Mouse (Mus musculus): ENCODE measurements around the gene Sh3gl3. TPM values are rescaled to one million over a fixed set of nuclear protein-coding genes. Genes with fewer than 3 reads are reported as not detected.

The Sh3gl3 gene
- polyA plus RNA-seq, 1 experiment from 2014 or later: 3.6 TPM

DNA sequence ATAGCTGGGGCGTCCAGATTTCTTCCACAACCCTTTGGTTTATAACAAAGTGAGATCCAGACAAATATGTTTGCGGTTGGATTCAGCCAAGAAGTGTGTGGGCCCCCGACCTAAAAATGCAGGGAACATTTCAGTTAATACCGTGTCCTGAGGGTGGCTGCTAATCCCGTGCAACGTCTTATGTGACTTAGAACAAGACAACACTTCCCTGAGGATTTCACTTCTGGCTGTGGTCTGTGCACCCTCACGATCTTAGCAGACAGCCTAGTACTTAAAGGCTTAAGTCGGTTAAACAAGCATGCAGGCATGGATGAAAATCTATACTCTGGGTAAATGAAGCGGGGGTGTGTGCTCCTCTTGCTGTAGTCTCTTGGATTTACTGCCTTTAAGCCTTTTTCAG is 164.5 kb downstream of the Sh3gl3 start:
- Histone ChIP-seq H3K27me3 (ENCODE audit: insufficient read depth, low read length) (peaks cover 49% of the 10 kb centered on the region), H3K36me3 (ENCODE audit: insufficient read depth) (no peaks in the 10 kb centered on the region), H3K4me1 (ENCODE audit: insufficient read depth) (no peaks in the 10 kb centered on the region), H3K4me2 (no peak overlapping the region), H3K9me3 (ENCODE audit: low read depth, low read length) (no peaks in the 10 kb centered on the region), H3K9ac (no peak overlapping the region), H3K4me3 (ENCODE audit: low read depth, low read length) (no peak overlapping the region), H3K27ac (ENCODE audit: low read depth) (no peak overlapping the region)
- whole genome bisulfite sequencing: 82% methylated on average over 9 of the region's 9 CpGs
- no peak for TF ChIP-seq CTCF (IDR thresholded peaks at IDR 0.05; ENCODE audit: low read depth)
- ATAC-seq (ENCODE audit: insufficient read depth) (no peak), DNase-seq (no peak)

DNA sequence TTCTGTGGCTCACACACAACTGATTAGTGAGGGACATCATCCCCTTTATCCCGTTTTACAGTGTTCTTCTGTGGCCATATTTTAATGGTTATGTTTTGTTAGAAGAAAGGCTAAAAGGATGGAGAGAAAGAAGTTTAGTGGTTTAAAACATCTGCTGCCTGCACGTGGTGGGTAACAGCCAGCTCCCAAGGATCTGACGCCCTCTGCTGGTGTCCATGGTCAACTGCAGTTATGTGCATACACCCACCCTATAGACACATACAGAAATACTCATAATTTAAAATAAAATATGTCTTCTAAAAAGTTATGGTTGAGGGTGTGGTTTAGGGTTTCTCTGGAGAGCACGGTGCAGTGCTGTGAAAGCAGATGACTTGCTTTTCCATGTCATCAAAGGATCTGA is 164.9 kb downstream of the Sh3gl3 start:
- Histone ChIP-seq H3K27ac (ENCODE audit: low read depth) (no peak overlapping the region), H3K4me3 (ENCODE audit: low read depth, low read length) (no peak overlapping the region), H3K36me3 (ENCODE audit: insufficient read depth) (no peaks in the 10 kb centered on the region), H3K9ac (no peak overlapping the region), H3K4me1 (ENCODE audit: insufficient read depth) (no peaks in the 10 kb centered on the region), H3K27me3 (ENCODE audit: insufficient read depth, low read length) (peaks cover 49% of the 10 kb centered on the region), H3K9me3 (ENCODE audit: low read depth, low read length) (no peaks in the 10 kb centered on the region), H3K4me2 (no peak overlapping the region)
- DNase-seq: no peak
- no peak for ATAC-seq (ENCODE audit: insufficient read depth)
- TF ChIP-seq CTCF (IDR thresholded peaks at IDR 0.05; ENCODE audit: low read depth): peak; percentile 35
- 75% methylated on average over 4 of the region's 4 CpGs for WGBS

DNA sequence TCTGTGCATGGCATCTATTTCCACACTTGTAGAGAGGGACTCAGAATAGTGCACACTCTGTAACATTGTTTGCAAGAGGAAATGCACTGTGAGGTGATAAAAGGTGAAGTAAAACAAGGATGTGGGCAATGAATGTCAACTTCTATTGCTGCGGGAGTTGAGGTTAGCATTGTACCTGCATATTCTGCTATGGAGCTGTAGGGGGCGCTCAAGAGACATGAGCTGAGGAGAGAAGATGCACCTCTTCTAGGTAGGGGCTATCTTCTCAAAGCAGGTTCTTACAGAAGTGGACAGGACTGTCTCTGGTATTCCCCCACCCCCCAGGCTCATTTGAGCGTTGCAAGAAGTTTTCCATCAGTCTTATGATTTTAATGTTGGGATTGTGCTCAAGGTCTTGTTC is 165.6 kb downstream of the Sh3gl3 start:
- peak; percentile 68 for TF ChIP-seq CTCF (IDR thresholded peaks at IDR 0.05; ENCODE audit: low read depth)

DNA sequence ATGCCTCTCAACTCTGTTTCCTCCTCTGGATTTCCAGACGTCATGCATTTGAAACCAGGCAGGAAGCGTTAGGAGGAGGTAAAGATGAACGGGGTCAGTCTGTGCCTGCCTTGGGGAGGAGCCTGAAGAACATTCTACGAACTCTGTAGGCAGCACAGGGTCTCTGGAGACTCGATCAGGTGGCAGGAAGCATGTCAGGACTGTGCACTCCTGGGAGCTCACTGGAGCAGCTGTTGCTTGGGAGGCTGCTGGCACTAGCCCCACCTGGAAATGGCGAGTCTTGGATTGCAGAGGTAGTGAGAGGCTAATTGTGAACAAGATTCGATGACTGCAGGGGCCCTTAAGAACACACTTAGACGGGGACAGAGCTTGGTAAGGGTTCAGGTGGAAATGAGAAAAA is 167.8 kb downstream of the Sh3gl3 start:
- no peak overlapping the region for H3K9ac ChIP-seq
- no peaks in the 10 kb centered on the region for H3K9me3 ChIP-seq (ENCODE audit: low read depth, low read length)
- peaks cover 21% of the 10 kb centered on the region for H3K27me3 ChIP-seq (ENCODE audit: insufficient read depth, low read length)
- no peaks in the 10 kb centered on the region for H3K36me3 ChIP-seq (ENCODE audit: insufficient read depth)
- no peaks in the 10 kb centered on the region for H3K4me1 ChIP-seq (ENCODE audit: insufficient read depth)
- no peak overlapping the region for H3K4me3 ChIP-seq (ENCODE audit: low read depth, low read length)
- DNase-seq (no peak), ATAC-seq (ENCODE audit: insufficient read depth) (no peak)
- no peak for TF ChIP-seq CTCF (IDR thresholded peaks at IDR 0.05; ENCODE audit: low read depth)
- 32% methylated on average over 8 of the region's 8 CpGs for WGBS
- no peak overlapping the region for H3K4me2 ChIP-seq
- no peak overlapping the region for H3K27ac ChIP-seq (ENCODE audit: low read depth)

More for the DNA sequence above, 165.6 kb downstream of the Sh3gl3 start:
- H3K4me2 ChIP-seq: no peak overlapping the region
- peaks cover 44% of the 10 kb centered on the region for H3K27me3 ChIP-seq (ENCODE audit: insufficient read depth, low read length)
- H3K27ac ChIP-seq (ENCODE audit: low read depth): no peak overlapping the region
- WGBS: 50% methylated on average over 3 of the region's 3 CpGs
- ATAC-seq (ENCODE audit: insufficient read depth) (no peak), DNase-seq (peak; percentile 38)
- no peaks in the 10 kb centered on the region for H3K4me1 ChIP-seq (ENCODE audit: insufficient read depth)
- H3K9me3 ChIP-seq (ENCODE audit: low read depth, low read length): no peaks in the 10 kb centered on the region
- H3K36me3 ChIP-seq (ENCODE audit: insufficient read depth): no peaks in the 10 kb centered on the region
- H3K9ac ChIP-seq: no peak overlapping the region
- H3K4me3 ChIP-seq (ENCODE audit: low read depth, low read length): no peak overlapping the region

DNA sequence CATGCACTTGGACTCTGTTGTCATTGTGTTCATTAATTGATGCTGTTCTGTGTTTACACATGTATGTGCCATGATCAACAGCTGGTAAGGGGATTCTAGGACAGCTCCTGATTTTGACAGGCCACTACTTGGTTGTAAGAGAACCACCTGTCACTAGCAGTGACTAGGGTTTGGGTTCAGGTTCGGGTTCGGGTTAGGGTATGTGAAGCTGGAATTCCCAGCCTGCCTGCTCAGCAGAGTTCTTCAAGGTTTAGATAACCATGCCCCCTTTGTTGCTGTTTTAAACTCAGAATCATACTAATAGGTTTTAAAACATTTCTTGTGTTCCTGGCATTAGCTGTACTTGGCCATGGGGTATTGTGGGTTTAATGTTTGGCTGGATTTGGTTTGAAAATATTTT is 173.1 kb downstream of the Sh3gl3 start:
- Histone ChIP-seq H3K27me3 (ENCODE audit: insufficient read depth, low read length) (no peaks in the 10 kb centered on the region), H3K36me3 (ENCODE audit: insufficient read depth) (no peaks in the 10 kb centered on the region), H3K9ac (no peak overlapping the region), H3K4me1 (ENCODE audit: insufficient read depth) (no peaks in the 10 kb centered on the region), H3K4me3 (ENCODE audit: low read depth, low read length) (no peak overlapping the region), H3K4me2 (no peak overlapping the region), H3K9me3 (ENCODE audit: low read depth, low read length) (no peaks in the 10 kb centered on the region), H3K27ac (ENCODE audit: low read depth) (no peak overlapping the region)
- no peak for TF ChIP-seq CTCF (IDR thresholded peaks at IDR 0.05; ENCODE audit: low read depth)
- DNase-seq (no peak), ATAC-seq (ENCODE audit: insufficient read depth) (no peak)
- 41% methylated on average over 2 of the region's 2 CpGs for WGBS

DNA sequence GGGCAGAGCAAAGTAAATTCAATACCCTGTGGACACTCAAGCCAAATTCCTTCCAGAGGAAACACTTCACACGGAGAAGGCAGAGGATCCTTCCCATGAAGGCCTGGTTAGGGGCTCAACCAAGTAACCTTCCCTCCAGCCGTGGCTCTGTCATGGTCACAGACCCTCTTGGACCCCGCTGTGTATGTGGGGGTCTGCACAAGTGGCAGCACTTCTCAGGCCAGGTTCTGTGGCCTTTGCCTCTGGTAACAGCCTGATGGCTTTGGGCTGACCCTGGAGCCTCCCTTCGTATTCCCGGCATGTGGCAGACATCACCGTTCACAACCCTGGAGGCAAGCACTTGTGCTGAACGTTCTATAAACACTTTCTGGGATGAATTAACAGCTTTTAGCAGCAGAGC is 176.2 kb downstream of the Sh3gl3 start:
- no peak overlapping the region for H3K4me3 ChIP-seq (ENCODE audit: low read depth, low read length)
- H3K36me3 ChIP-seq (ENCODE audit: insufficient read depth): no peaks in the 10 kb centered on the region
- WGBS: 46% methylated on average over 7 of the region's 7 CpGs
- no peak overlapping the region for H3K9ac ChIP-seq
- H3K4me1 ChIP-seq (ENCODE audit: insufficient read depth): 0 out of 2 replicates have a peak, but pooled peaks cover 2% of the 10 kb centered on the region
- TF ChIP-seq CTCF (IDR thresholded peaks at IDR 0.05; ENCODE audit: low read depth): no peak
- ATAC-seq (ENCODE audit: insufficient read depth) (no peak), DNase-seq (no peak)
- H3K9me3 ChIP-seq (ENCODE audit: low read depth, low read length): no peaks in the 10 kb centered on the region
- no peak overlapping the region for H3K4me2 ChIP-seq
- no peaks in the 10 kb centered on the region for H3K27me3 ChIP-seq (ENCODE audit: insufficient read depth, low read length)
- H3K27ac ChIP-seq (ENCODE audit: low read depth): no peak overlapping the region

DNA sequence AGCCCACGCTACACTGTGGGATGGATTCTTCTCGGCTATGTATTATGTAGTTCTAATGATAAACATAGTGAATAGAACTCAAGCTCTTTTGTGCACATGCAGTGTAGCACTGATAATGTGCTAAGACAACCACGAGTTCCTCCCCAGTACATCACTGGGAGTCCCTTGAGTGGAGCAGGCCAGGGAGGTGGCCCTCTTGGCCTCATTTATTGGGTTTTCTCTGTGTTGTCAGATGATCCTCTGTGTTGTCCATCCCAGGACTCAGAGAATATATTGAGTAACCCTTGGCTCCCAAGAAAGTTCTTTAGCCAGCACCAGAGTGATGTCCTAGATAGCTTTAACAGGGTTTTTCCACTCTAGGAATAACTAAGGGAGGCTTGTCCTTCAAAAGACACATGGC is 176.8 kb downstream of the Sh3gl3 start:
- 77% methylated on average over 3 of the region's 3 CpGs for WGBS
- Histone ChIP-seq H3K36me3 (ENCODE audit: insufficient read depth) (no peaks in the 10 kb centered on the region), H3K9ac (no peak overlapping the region), H3K9me3 (ENCODE audit: low read depth, low read length) (no peaks in the 10 kb centered on the region), H3K4me3 (ENCODE audit: low read depth, low read length) (no peak overlapping the region), H3K4me2 (no peak overlapping the region), H3K27me3 (ENCODE audit: insufficient read depth, low read length) (no peaks in the 10 kb centered on the region), H3K27ac (ENCODE audit: low read depth) (no peak overlapping the region), H3K4me1 (ENCODE audit: insufficient read depth) (0 out of 2 replicates have a peak, but pooled peaks cover 2% of the 10 kb centered on the region)
- ATAC-seq (ENCODE audit: insufficient read depth) (no peak), DNase-seq (no peak)
- no peak for TF ChIP-seq CTCF (IDR thresholded peaks at IDR 0.05; ENCODE audit: low read depth)

Other genes with a start within 250 kb of the Sh3gl3 start
- gene Hdgfl3, start 239.4 kb upstream of the Sh3gl3 start, polyA plus RNA-seq (2014; fragmentation: Nextera tagmentation; extraction: Ambion mirVana): 13.5 and 14.4 TPM in 2 replicates
- gene Bnc1, start 181.5 kb upstream of the Sh3gl3 start, polyA plus RNA-seq (2014; fragmentation: Nextera tagmentation; extraction: Ambion mirVana): 1.5 and 2.4 TPM in 2 replicates
- gene Adamtsl3, start 161.9 kb downstream of the Sh3gl3 start, polyA plus RNA-seq (2014; fragmentation: Nextera tagmentation; extraction: Ambion mirVana): 0.58 and 0.93 TPM in 2 replicates